Mouse (Mus musculus): Measurements from ENCODE around the gene Ech1. TPM values are rescaled to one million over a fixed set of nuclear protein-coding genes. Genes with fewer than 3 reads are reported as not detected.

The Ech1 gene
- total and polyA plus RNA-seq, 3 experiments: 74.7 to 99.5 TPM; not detected in 1

DNA sequence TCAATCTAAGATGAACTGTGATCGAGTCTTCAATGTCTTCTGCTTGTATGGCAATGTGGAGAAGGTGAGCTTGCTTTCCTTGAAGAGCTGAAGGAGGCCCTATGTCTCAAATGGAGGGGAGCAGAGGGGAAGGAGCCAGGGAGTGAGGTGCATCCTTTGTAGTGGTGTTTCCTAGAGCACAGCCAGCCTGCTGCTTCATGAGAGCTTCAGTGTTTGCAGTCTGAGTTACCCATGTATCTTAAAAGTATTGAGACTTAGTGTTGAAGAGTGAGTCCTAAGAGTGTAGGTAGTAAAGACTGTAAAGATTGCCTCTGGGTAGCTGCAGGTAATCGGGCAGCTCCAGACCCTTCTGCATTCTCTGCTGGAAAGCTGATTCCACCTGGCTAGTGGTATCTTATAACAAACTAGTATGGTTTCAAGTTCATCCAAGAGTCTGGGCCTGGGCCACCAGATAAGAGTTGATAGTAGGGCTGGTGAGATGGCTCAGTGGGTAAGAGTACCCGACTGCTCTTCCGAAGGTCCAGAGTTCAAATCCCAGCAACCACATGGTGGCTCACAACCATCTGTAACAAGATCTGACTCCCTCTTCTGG, 6.1 kb upstream of the Ech1 start (continued):
- TF ChIP-seq ZC3H11A (IDR thresholded peaks at IDR 0.05; ENCODE audit: low read depth, low read length): no peak
- TF ChIP-seq JUND (IDR thresholded peaks at IDR 0.05; ENCODE audit: low read depth, low read length): no peak
- TF ChIP-seq ZNF384 (IDR thresholded peaks at IDR 0.05; ENCODE audit: low read depth, low read length): no peak
- TF ChIP-seq ZKSCAN1 (IDR thresholded peaks at IDR 0.05; ENCODE audit: low read depth, low read length): no peak
- TF ChIP-seq UBTF (IDR thresholded peaks at IDR 0.05; ENCODE audit: borderline replicate concordance, insufficient read depth, low read depth, low read length): no peak
- TF ChIP-seq SIN3A (IDR thresholded peaks at IDR 0.05; ENCODE audit: low read length): no peak
- no peak for TF ChIP-seq MYC (IDR thresholded peaks at IDR 0.05; ENCODE audit: low read depth, low read length)
- TF ChIP-seq MAZ (IDR thresholded peaks at IDR 0.05; ENCODE audit: low read depth, low read length): no peak
- TF ChIP-seq E2F4 (IDR thresholded peaks at IDR 0.05; ENCODE audit: borderline replicate concordance, low read depth, low read length): no peak
- no peak for TF ChIP-seq RAD21 (IDR thresholded peaks at IDR 0.05; ENCODE audit: low read depth, low read length)
- TF ChIP-seq TAL1 (IDR thresholded peaks at IDR 0.05; ENCODE audit: low read length): peak; percentile 80
- TF ChIP-seq POLR2AphosphoS2 (IDR thresholded peaks at IDR 0.05; ENCODE audit: low read length): no peak
- TF ChIP-seq MEF2A (IDR thresholded peaks at IDR 0.05; ENCODE audit: extremely low read depth, insufficient replicate concordance, low read depth, low read length, poor library complexity, severe bottlenecking): no peak

DNA sequence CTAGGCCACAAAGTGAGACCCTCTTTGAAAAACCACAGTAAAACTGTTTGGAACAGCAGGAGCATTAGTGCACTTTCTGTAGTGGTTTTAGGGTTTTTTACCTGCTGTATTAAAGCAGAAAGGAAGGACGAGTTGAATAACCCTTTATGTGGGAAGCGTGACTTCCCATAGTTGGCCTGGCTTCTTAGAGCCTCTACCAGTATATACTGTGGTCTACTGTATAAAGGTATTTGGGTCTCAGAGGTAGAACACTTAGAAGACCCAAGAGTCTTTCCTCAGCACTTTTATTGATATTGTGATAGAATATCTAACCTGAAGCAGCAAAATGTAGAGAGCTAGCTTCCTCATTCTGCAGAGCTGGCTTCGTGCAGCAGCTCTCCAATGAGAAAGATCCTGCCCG, 5.4 kb upstream of the Ech1 start:
- 0 out of 4 replicates have a peak, but pooled peaks of 1 of the 2 experiments have one; percentile 11 for TF ChIP-seq POLR2A (IDR thresholded peaks at IDR 0.05; ENCODE audit: control insufficient read depth in 1 of 2, insufficient read depth in 1 of 2, low read depth in 1 of 2, low read length in 2 of 2, poor library complexity in 1 of 2)
- TF ChIP-seq POLR2AphosphoS2 (IDR thresholded peaks at IDR 0.05; ENCODE audit: low read length): peak; percentile 66; the same call in 1 of the 2 replicates
- no peak for TF ChIP-seq POLR2AphosphoS5 (IDR thresholded peaks at IDR 0.05; ENCODE audit: borderline replicate concordance, low read depth, low read length)
- TF ChIP-seq MXI1 (IDR thresholded peaks at IDR 0.05; ENCODE audit: low read depth, low read length): 0 out of 2 replicates have a peak, but pooled peaks have one; percentile 27
- Histone ChIP-seq H3K27ac (ENCODE audit: control insufficient read depth, low read depth, low read length) (peak overlapping the region; percentile 72), H3K4me3 (ENCODE audit: control insufficient read depth in 1 of 2, insufficient read depth in 1 of 2, low read depth in 2 of 2, low read length in 2 of 2) (no peak overlapping the region), H3K27me3 (ENCODE audit: control insufficient read depth in 1 of 2, insufficient read depth in 2 of 2, low read length in 2 of 2) (no peaks in the 10 kb centered on the region), H3K4me1 (ENCODE audit: control insufficient read depth in 1 of 2, insufficient read depth in 2 of 2, low read length in 2 of 2) (peaks cover 21 to 83% of the 10 kb centered on the region in 2 experiments), H3K9me3 (replicated peaks; ENCODE audit: insufficient read depth, low read length) (no peaks in the 10 kb centered on the region), H3K9ac (ENCODE audit: control insufficient read depth, low read depth, low read length, poor library complexity, severe bottlenecking) (no peak overlapping the region), H3K36me3 (ENCODE audit: control insufficient read depth in 1 of 2, insufficient read depth in 2 of 2, low read length in 2 of 2) (peaks cover 43 to 95% of the 10 kb centered on the region in 2 experiments), H3K79me2 (ENCODE audit: control insufficient read depth, insufficient read depth, low read length, poor library complexity) (peaks cover 26% of the 10 kb centered on the region)
- DNase-seq (ENCODE audit: low read depth, low spot score): no peak
